Mouse (Mus musculus): ENCODE measurements around the gene Gpank1.
A peak's percentile ranks its signal among the peaks of the same experiment; 100 is the strongest.
"Not testable (repeated sequence)": the region's sequence is repeated elsewhere in the genome, so short reads cannot be mapped to it uniquely, and the experiment has no call there.

Gpank1 gene

GRCm38 (mm10) chr17:35104754-35105153 is 16.5 kb upstream of the Gpank1 start:
- TF ChIP-seq POU5F1 (IDR thresholded peaks at IDR 0.05; ENCODE audit: borderline replicate concordance, low read length) = no peak
- TF ChIP-seq NANOG (IDR thresholded peaks at IDR 0.05; ENCODE audit: borderline replicate concordance, low read length) = no peak
- TF ChIP-seq CTCF (conservative IDR thresholded peaks at IDR 0.05; ENCODE audit: low read length) = no peak
- H3K4me3 ChIP-seq (replicated peaks; ENCODE audit: low read length) = no peak overlapping the region
- no peaks in the 10 kb centered on the region for H3K9me3 ChIP-seq (ENCODE audit: low read length)
- peaks cover 50% of the 10 kb centered on the region for H3K4me1 ChIP-seq (replicated peaks; ENCODE audit: low read depth, low read length)
- peaks cover 40% of the 10 kb centered on the region for H3K36me3 ChIP-seq (ENCODE audit: insufficient read depth, low read length)
- no peaks in the 10 kb centered on the region for H3K27me3 ChIP-seq (ENCODE audit: insufficient read depth, low read length)

DNA sequence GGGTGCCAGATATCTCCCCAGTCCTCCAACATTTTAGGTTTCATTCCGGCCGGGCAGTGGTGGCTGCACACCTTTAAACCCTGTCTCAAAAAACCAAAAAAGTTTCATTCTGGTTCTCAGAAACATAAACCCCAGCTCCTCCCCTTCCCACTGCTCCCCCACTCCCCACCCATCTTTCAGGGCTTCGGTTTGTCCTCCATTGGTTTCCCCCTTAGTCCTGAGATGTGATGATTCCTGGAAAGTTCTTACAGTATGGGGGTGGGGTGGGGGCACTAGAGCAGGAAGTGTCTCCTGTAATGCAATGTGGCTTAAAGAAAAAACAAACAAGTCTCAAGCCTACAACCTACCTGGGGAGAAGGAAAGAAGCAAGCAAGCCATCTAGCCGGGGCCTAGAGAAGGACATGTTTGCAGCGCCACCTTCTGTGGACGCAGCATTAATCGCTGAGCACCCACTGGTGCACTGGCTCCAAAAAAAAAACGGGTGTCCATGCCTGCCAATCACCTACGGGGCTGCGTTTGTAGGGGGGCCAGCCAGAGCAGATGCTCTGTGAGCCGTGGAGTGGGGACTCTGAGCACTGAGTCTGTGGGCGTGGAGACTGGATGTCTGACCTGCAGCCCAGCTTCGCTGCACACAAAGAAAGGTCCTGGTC is 15.4 kb upstream of the Gpank1 start:
- Histone ChIP-seq H3K9me3 (ENCODE audit: low read length) (no peaks in the 10 kb centered on the region), H3K36me3 (ENCODE audit: insufficient read depth, low read length) (peaks cover 31% of the 10 kb centered on the region), H3K27me3 (ENCODE audit: insufficient read depth, low read length) (no peaks in the 10 kb centered on the region), H3K4me3 (replicated peaks; ENCODE audit: low read length) (no peak overlapping the region), H3K4me1 (replicated peaks; ENCODE audit: low read depth, low read length) (peaks cover 44% of the 10 kb centered on the region)
- no peak for TF ChIP-seq NANOG (IDR thresholded peaks at IDR 0.05; ENCODE audit: borderline replicate concordance, low read length)
- TF ChIP-seq POU5F1 (IDR thresholded peaks at IDR 0.05; ENCODE audit: borderline replicate concordance, low read length) = no peak
- no peak; the same call in 1 of the 2 replicates for TF ChIP-seq CTCF (conservative IDR thresholded peaks at IDR 0.05; ENCODE audit: low read length)

- H3K4me1 ChIP-seq (replicated peaks; ENCODE audit: low read depth, low read length) = peaks cover 44% of the 10 kb centered on the region
- H3K4me3 ChIP-seq (replicated peaks; ENCODE audit: low read length) = no peak overlapping the region
- no peak for TF ChIP-seq NANOG (IDR thresholded peaks at IDR 0.05; ENCODE audit: borderline replicate concordance, low read length)
- TF ChIP-seq POU5F1 (IDR thresholded peaks at IDR 0.05; ENCODE audit: borderline replicate concordance, low read length) = no peak
- no peak for TF ChIP-seq CTCF (conservative IDR thresholded peaks at IDR 0.05; ENCODE audit: low read length)
- peaks cover 24% of the 10 kb centered on the region for H3K36me3 ChIP-seq (ENCODE audit: insufficient read depth, low read length)
- no peaks in the 10 kb centered on the region for H3K27me3 ChIP-seq (ENCODE audit: insufficient read depth, low read length)
- no peaks in the 10 kb centered on the region for H3K9me3 ChIP-seq (ENCODE audit: low read length)
Observed at GRCm38 (mm10) chr17:35106522-35106921, 14.7 kb upstream of the Gpank1 start.

- TF ChIP-seq CTCF (conservative IDR thresholded peaks at IDR 0.05; ENCODE audit: low read length) (no peak), POU5F1 (IDR thresholded peaks at IDR 0.05; ENCODE audit: borderline replicate concordance, low read length) (no peak), NANOG (IDR thresholded peaks at IDR 0.05; ENCODE audit: borderline replicate concordance, low read length) (no peak)
- no peaks in the 10 kb centered on the region for H3K27me3 ChIP-seq (ENCODE audit: insufficient read depth, low read length)
- no peak within 1 kb of the TSS for H3K4me3 ChIP-seq (replicated peaks; ENCODE audit: low read length)
- peaks cover 9% of the 10 kb centered on the region for H3K36me3 ChIP-seq (ENCODE audit: insufficient read depth, low read length)
- no peaks in the 10 kb centered on the region for H3K9me3 ChIP-seq (ENCODE audit: low read length)
- peaks cover 46% of the 10 kb centered on the region for H3K4me1 ChIP-seq (replicated peaks; ENCODE audit: low read depth, low read length)
Observed at GRCm38 (mm10) chr17:35108097-35108496, 13.2 kb upstream of the Gpank1 start, which contains the start of gene Ly6g5c. Ly6g5c (plus strand) TSS chr17:35108279.

GRCm38 (mm10) chr17:35111774-35112173 is 9.5 kb upstream of the Gpank1 start:
- Histone ChIP-seq H3K27me3 (ENCODE audit: insufficient read depth, low read length) (no peaks in the 10 kb centered on the region), H3K9me3 (ENCODE audit: low read length) (no peaks in the 10 kb centered on the region), H3K4me3 (replicated peaks; ENCODE audit: low read length) (no peak overlapping the region), H3K4me1 (replicated peaks; ENCODE audit: low read depth, low read length) (peaks cover 47% of the 10 kb centered on the region), H3K36me3 (ENCODE audit: insufficient read depth, low read length) (peaks cover 29% of the 10 kb centered on the region)
- TF ChIP-seq POU5F1 (IDR thresholded peaks at IDR 0.05; ENCODE audit: borderline replicate concordance, low read length) (no peak), NANOG (IDR thresholded peaks at IDR 0.05; ENCODE audit: borderline replicate concordance, low read length) (no peak), CTCF (conservative IDR thresholded peaks at IDR 0.05; ENCODE audit: low read length) (no peak)

GRCm38 (mm10) chr17:35115046-35116019 is 5.9 kb upstream of the Gpank1 start, which contains the start of gene Ly6g5b:
Ly6g5b (minus strand) TSS chr17:35115428.
- H3K9me3 ChIP-seq (ENCODE audit: low read length) = no peaks in the 10 kb centered on the region
- H3K4me1 ChIP-seq (replicated peaks; ENCODE audit: low read depth, low read length) = peaks cover 61% of the 10 kb centered on the region
- peaks cover 62% of the 10 kb centered on the region for H3K36me3 ChIP-seq (ENCODE audit: insufficient read depth, low read length)
- H3K27me3 ChIP-seq (ENCODE audit: insufficient read depth, low read length) = no peaks in the 10 kb centered on the region
- TF ChIP-seq POU5F1 (IDR thresholded peaks at IDR 0.05; ENCODE audit: borderline replicate concordance, low read length) (no peak), CTCF (conservative IDR thresholded peaks at IDR 0.05; ENCODE audit: low read length) (no peak), NANOG (IDR thresholded peaks at IDR 0.05; ENCODE audit: borderline replicate concordance, low read length) (no peak)
- H3K4me3 ChIP-seq (replicated peaks; ENCODE audit: low read length) = no peak within 1 kb of the TSS

DNA sequence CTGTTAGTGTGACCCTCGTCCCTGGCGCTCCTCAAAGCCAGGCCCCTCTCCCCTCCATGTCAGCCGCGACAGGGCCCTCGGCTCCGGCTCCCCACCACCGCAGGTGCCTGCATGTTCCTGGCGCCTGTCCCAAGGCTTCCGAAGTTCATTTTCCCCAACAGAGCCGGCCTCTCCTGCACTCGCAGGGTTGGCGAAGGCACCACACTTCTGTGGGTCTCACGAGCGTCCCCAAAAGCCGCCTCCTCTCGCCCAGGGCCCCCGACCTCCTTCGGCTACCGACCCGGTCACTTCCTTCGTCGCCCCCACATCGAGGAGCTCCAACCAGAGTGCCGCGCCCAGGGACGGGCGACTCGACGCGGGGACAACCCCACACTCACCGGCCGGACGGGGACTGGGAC is 511 bp upstream of the Gpank1 start:
- no peaks in the 10 kb centered on the region for H3K27me3 ChIP-seq (ENCODE audit: insufficient read depth, low read length)
- peak overlapping the region; percentile 98 for H3K4me3 ChIP-seq (replicated peaks; ENCODE audit: low read length)
- peaks cover 60% of the 10 kb centered on the region for H3K4me1 ChIP-seq (replicated peaks; ENCODE audit: low read depth, low read length)
- peaks cover 68% of the 10 kb centered on the region for H3K36me3 ChIP-seq (ENCODE audit: insufficient read depth, low read length)
- H3K9me3 ChIP-seq (ENCODE audit: low read length) = no peaks in the 10 kb centered on the region
- TF ChIP-seq CTCF (conservative IDR thresholded peaks at IDR 0.05; ENCODE audit: low read length) (no peak), POU5F1 (IDR thresholded peaks at IDR 0.05; ENCODE audit: borderline replicate concordance, low read length) (no peak), NANOG (IDR thresholded peaks at IDR 0.05; ENCODE audit: borderline replicate concordance, low read length) (no peak)

DNA sequence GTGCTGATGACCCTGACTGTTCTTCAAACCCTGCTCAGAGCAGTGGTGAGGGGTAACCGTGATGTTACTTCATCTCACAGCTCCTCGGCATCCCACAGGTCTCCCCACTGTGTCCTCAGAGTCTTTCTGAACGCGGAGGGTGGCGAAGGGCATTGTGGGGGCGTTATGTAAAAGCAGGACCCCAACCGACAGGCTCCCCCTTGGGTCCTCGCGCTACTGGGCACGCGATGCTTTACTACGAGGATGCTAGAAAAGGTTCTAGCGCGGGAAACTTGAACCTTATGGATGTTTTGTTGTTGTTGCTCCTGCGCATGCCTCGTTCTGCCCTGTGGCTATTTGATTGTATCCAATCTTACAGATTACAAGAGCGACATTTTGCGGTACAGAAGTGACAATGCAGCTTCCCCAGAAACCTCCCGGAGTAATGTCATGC is 632 bp downstream of the Gpank1 start, which contains the start of gene Csnk2b:
Gene Csnk2b (minus strand): TSS at position 183 of the 433 bp plus-strand sequence.
- Histone ChIP-seq H3K27me3 (ENCODE audit: insufficient read depth, low read length) (peaks cover 5% of the 10 kb centered on the region), H3K4me1 (replicated peaks; ENCODE audit: low read depth, low read length) (peaks cover 57% of the 10 kb centered on the region), H3K36me3 (ENCODE audit: insufficient read depth, low read length) (peaks cover 58% of the 10 kb centered on the region), H3K9me3 (ENCODE audit: low read length) (no peaks in the 10 kb centered on the region), H3K4me3 (replicated peaks; ENCODE audit: low read length) (peak within 1 kb of the TSS; percentile 98)
- TF ChIP-seq NANOG (IDR thresholded peaks at IDR 0.05; ENCODE audit: borderline replicate concordance, low read length) = no peak
- TF ChIP-seq POU5F1 (IDR thresholded peaks at IDR 0.05; ENCODE audit: borderline replicate concordance, low read length) = no peak
- no peak for TF ChIP-seq CTCF (conservative IDR thresholded peaks at IDR 0.05; ENCODE audit: low read length)

DNA sequence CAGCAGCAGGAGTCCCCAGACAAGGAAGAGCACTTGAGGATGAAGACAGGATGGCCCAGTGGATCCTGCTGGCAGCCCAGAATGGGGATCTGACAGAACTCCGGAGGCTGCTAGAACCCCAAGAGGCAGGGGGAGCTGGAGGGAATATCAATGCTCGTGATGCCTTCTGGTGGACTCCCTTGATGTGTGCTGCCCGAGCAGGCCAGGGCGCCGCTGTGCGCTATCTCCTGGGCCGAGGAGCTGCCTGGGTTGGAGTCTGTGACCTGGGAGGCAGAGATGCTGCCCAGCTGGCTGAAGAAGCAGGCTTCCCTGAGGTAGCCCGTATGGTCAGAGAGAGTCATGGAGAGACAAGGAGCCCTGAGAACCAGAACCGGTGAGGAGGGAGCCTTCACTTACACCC is 2.0 kb downstream of the Gpank1 start:
- Histone ChIP-seq H3K36me3 (ENCODE audit: insufficient read depth, low read length) (peaks cover 48% of the 10 kb centered on the region), H3K27me3 (ENCODE audit: insufficient read depth, low read length) (peaks cover 12% of the 10 kb centered on the region), H3K4me1 (replicated peaks; ENCODE audit: low read depth, low read length) (peaks cover 59% of the 10 kb centered on the region)
- not testable (repeated sequence) for H3K9me3 ChIP-seq (ENCODE audit: low read length); H3K4me3 ChIP-seq (replicated peaks; ENCODE audit: low read length)

DNA sequence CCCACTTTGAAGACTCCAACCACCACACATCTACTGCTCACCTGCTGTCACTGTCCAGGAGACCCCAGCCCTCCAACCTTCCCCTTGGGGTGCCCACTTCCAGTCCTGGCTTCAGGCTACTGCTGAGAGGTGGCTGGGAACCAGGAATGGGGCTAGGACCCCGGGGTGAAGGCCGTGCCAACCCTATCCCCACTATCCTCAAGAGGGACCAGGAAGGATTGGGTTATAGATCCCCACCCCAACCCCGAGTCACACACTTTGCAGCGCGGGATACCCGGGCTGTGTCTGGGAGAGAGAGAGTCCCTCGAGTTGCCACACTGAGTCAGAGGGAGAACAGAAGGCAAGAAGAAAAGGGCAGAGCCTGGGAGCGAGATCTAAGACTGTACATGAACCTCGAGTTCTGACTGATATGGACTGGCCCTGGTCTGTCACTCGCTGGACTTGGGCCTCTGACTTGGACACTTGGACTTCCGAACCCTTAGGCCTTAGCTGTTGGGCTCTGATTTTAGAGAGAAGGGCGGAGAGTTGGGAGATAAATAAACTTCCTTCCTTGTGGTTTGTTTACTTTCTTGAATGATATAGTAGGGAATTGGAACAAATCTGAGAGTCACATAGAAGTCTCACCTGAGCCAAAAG is 3.1 kb downstream of the Gpank1 start:
- peaks cover 52% of the 10 kb centered on the region for H3K4me1 ChIP-seq (replicated peaks; ENCODE audit: low read depth, low read length)
- H3K4me3 ChIP-seq (replicated peaks; ENCODE audit: low read length); H3K9me3 ChIP-seq (ENCODE audit: low read length): not testable (repeated sequence)
- peaks cover 37% of the 10 kb centered on the region for H3K36me3 ChIP-seq (ENCODE audit: insufficient read depth, low read length)
- H3K27me3 ChIP-seq (ENCODE audit: insufficient read depth, low read length) = peaks cover 12% of the 10 kb centered on the region
